Mouse (Mus musculus): ENCODE data around the gene Pmm1. TPM values are rescaled to one million over a fixed set of nuclear protein-coding genes. Genes with fewer than 3 reads are reported as not detected.
A peak's percentile ranks its signal among the peaks of the same experiment; 100 is the strongest.

Pmm1 gene
- 66.6 TPM for polyA plus RNA-seq (2012; fragmentation: generic; extraction: Trizol)
- long read RNA-seq, experiment 1, transcript Pmm1-203 (2 exons, 407 nt) = minor isoform, 5 of 86 reads
- long read RNA-seq, experiment 1, transcript Pmm1-201 (8 exons, 1,300 nt) = major isoform, 66 of 86 reads
- long read RNA-seq, experiment 1, partial matches to known transcripts = 7 of 86 reads
- long read RNA-seq, experiment 1, other reads (novel, unspliced or antisense) = 4 of 86 reads
- long read RNA-seq, experiment 2, transcript Pmm1-201 (8 exons, 1,300 nt) = major isoform, 96 of 102 reads
- long read RNA-seq, experiment 2, partial matches to known transcripts = 0 of 102 reads
- long read RNA-seq, experiment 2, other reads (novel, unspliced or antisense) = 6 of 102 reads

DNA sequence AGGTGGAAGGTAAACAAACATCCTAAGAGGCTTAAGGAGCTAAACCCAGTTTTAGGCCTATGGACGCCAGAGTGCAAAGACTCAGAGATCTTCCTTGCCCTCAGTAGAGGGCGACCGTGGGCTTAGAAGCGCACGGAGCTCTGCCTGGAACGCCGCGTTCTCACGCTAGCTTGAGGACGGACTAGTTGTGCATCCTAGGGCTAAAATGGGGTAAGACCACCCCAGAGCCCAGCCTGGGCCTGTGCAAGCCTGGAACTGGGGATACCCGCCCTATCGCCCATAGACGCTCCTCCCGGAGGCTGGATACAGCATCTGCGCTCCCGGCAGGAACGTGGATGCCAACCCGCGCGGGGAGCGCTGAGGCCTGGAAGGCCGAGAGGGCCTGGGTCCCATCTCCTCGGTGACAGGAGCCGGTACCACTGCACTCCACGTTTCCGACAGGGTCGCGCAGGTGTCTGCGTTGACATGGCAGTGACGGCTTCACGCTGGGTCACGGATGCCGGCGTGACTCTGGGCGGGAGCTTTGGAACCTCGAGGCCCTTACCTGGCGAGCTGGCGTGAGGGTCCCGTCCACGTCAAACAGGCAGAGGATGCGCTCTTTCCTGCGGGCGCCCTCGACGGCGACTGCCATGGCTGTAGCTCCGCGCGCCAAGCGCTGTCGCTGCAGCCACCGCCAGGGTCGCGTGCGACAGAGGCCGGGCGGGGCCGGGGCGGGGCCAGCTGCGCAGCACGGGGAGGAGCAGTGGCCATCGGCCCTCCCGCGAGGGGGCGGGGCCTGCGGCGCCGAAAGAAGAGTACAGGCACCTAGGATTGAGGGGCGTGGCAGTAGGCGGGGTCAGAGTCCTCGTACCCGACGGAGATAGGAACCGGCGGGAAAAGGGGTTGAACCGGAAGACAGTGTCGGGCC lies at the start of gene Pmm1:
Gene Pmm1 (minus strand): TSS at position 760 of the 907 bp plus-strand sequence.
- Histone ChIP-seq H3ac (ENCODE audit: control insufficient read depth, insufficient read length, low read depth) (peak within 1 kb of the TSS; percentile 73), H3K79me3 (ENCODE audit: low read depth) (no peaks in the 10 kb centered on the region), H3K79me2 (ENCODE audit: control insufficient read depth, insufficient read depth) (no peaks in the 10 kb centered on the region), H3K27me3 (ENCODE audit: control insufficient read depth, insufficient read depth, insufficient read length) (no peaks in the 10 kb centered on the region), H3K36me3 (ENCODE audit: control insufficient read depth, insufficient read depth) (peaks cover 2% of the 10 kb centered on the region), H3K4me3 (ENCODE audit: insufficient read depth, poor library complexity, severe bottlenecking) (peak within 1 kb of the TSS; percentile 56)
- TF ChIP-seq CTCF (IDR thresholded peaks at IDR 0.05; ENCODE audit: control insufficient read depth, insufficient read depth, insufficient read length) (peak; percentile 92), FOSL1 (IDR thresholded peaks at IDR 0.05; ENCODE audit: insufficient read depth, low read length, poor library complexity, severe bottlenecking) (no peak), MAX (IDR thresholded peaks at IDR 0.05) (peak; percentile 86)

DNA sequence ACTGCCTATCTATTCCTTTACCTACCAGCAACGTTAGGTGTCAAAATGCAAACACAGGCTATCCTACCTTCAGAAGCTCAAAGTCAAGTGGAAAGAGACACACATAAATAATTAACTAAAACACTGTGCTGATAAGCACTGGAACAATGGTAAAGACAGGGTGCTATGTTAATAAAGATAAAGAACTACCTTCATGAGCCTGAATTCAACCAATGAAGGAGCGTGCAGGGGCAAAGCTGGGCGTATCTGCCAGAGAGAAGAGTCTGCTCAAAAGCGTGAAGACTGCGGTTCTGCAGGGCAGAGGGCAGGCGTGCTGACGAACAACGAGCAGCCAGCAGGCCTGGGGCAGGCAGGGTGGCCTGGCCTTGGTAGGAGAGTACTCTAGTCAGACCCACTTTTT lies 43.5 kb upstream of the Pmm1 start:
- Histone ChIP-seq H3K79me3 (ENCODE audit: low read depth) (peaks cover 3% of the 10 kb centered on the region), H3K79me2 (ENCODE audit: control insufficient read depth, insufficient read depth) (peaks cover 26% of the 10 kb centered on the region), H3K27me3 (ENCODE audit: control insufficient read depth, insufficient read depth, insufficient read length) (no peaks in the 10 kb centered on the region), H3K4me3 (ENCODE audit: insufficient read depth, poor library complexity, severe bottlenecking) (no peak overlapping the region), H3ac (ENCODE audit: control insufficient read depth, insufficient read length, low read depth) (no peak overlapping the region), H3K36me3 (ENCODE audit: control insufficient read depth, insufficient read depth) (peaks cover 34% of the 10 kb centered on the region)
- TF ChIP-seq CTCF (IDR thresholded peaks at IDR 0.05; ENCODE audit: control insufficient read depth, insufficient read depth, insufficient read length) = no peak
- TF ChIP-seq MYOG (IDR thresholded peaks at IDR 0.05; ENCODE audit: control insufficient read depth, extremely low read depth, insufficient read length) = no peak
- TF ChIP-seq MAX (IDR thresholded peaks at IDR 0.05) = no peak
- TF ChIP-seq CEBPB (IDR thresholded peaks at IDR 0.05; ENCODE audit: low read depth) = no peak
- TF ChIP-seq FOSL1 (IDR thresholded peaks at IDR 0.05; ENCODE audit: insufficient read depth, low read length, poor library complexity, severe bottlenecking) = no peak
- no peak for TF ChIP-seq MYOD1 (IDR thresholded peaks at IDR 0.05; ENCODE audit: control insufficient read depth, insufficient read length, low read depth)
- TF ChIP-seq USF1 (IDR thresholded peaks at IDR 0.05; ENCODE audit: low read depth) = no peak

DNA sequence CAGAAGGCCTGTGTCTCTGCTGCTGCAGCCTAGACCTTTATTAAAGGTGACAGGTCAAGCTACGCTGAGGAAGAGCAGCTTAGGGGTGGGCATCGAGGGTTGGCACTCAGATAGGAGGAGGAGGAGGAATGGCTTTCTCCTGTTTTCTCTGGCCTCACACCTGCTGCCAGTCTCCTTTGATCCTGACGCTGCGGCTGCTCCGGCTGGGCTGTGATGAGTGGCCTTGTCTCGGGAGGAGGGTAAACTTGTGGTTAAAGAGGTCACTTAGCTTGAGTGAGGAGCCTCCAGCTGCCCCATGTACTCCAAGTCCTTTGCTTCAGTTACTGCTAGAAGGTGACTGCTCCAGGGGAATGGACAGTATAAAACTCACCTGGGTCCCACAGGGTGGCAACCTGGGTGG lies 33.3 kb upstream of the Pmm1 start:
- Histone ChIP-seq H3K4me3 (ENCODE audit: insufficient read depth, poor library complexity, severe bottlenecking) (no peak overlapping the region), H3K79me2 (ENCODE audit: control insufficient read depth, insufficient read depth) (no peaks in the 10 kb centered on the region), H3K36me3 (ENCODE audit: control insufficient read depth, insufficient read depth) (peaks cover 62% of the 10 kb centered on the region), H3K27me3 (ENCODE audit: control insufficient read depth, insufficient read depth, insufficient read length) (no peaks in the 10 kb centered on the region), H3ac (ENCODE audit: control insufficient read depth, insufficient read length, low read depth) (no peak overlapping the region), H3K79me3 (ENCODE audit: low read depth) (no peaks in the 10 kb centered on the region)
- TF ChIP-seq MYOG (IDR thresholded peaks at IDR 0.05; ENCODE audit: control insufficient read depth, extremely low read depth, insufficient read length) = no peak
- TF ChIP-seq USF1 (IDR thresholded peaks at IDR 0.05; ENCODE audit: low read depth) = no peak
- TF ChIP-seq CTCF (IDR thresholded peaks at IDR 0.05; ENCODE audit: control insufficient read depth, insufficient read depth, insufficient read length) = no peak
- TF ChIP-seq CEBPB (IDR thresholded peaks at IDR 0.05; ENCODE audit: low read depth) = no peak
- no peak for TF ChIP-seq MYOD1 (IDR thresholded peaks at IDR 0.05; ENCODE audit: control insufficient read depth, insufficient read length, low read depth)
- no peak for TF ChIP-seq MAX (IDR thresholded peaks at IDR 0.05)
- TF ChIP-seq FOSL1 (IDR thresholded peaks at IDR 0.05; ENCODE audit: insufficient read depth, low read length, poor library complexity, severe bottlenecking) = no peak

DNA sequence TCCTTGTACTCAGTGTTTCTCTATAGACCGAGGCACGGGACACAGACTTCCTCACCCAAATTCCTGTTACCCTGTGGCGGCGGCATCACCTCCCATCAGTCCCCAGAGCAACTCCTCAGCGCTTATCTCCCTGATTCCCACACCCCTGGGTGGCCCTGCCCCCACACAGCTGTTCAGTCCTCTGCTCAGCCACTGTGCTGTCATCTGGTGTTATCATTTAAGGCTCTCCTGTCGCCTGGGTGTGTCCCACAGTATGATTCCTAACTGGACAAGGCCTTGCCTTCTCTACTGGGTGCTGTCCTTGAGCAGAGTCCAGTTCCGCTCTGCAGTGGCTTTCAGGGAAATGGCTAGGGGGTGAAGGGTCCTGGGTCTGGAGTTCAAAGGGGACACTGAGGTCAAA lies 29.8 kb upstream of the Pmm1 start:
- Histone ChIP-seq H3K79me2 (ENCODE audit: control insufficient read depth, insufficient read depth) (no peaks in the 10 kb centered on the region), H3K27me3 (ENCODE audit: control insufficient read depth, insufficient read depth, insufficient read length) (no peaks in the 10 kb centered on the region), H3K4me3 (ENCODE audit: insufficient read depth, poor library complexity, severe bottlenecking) (no peak overlapping the region), H3K36me3 (ENCODE audit: control insufficient read depth, insufficient read depth) (peaks cover 29% of the 10 kb centered on the region), H3ac (ENCODE audit: control insufficient read depth, insufficient read length, low read depth) (no peak overlapping the region), H3K79me3 (ENCODE audit: low read depth) (no peaks in the 10 kb centered on the region)
- no peak for TF ChIP-seq FOSL1 (IDR thresholded peaks at IDR 0.05; ENCODE audit: insufficient read depth, low read length, poor library complexity, severe bottlenecking)
- TF ChIP-seq USF1 (IDR thresholded peaks at IDR 0.05; ENCODE audit: low read depth) = no peak
- peak; percentile 70 for TF ChIP-seq MYOD1 (IDR thresholded peaks at IDR 0.05; ENCODE audit: control insufficient read depth, insufficient read length, low read depth)
- TF ChIP-seq MAX (IDR thresholded peaks at IDR 0.05) = no peak
- no peak for TF ChIP-seq CTCF (IDR thresholded peaks at IDR 0.05; ENCODE audit: control insufficient read depth, insufficient read depth, insufficient read length)
- no peak for TF ChIP-seq MYOG (IDR thresholded peaks at IDR 0.05; ENCODE audit: control insufficient read depth, extremely low read depth, insufficient read length)
- TF ChIP-seq CEBPB (IDR thresholded peaks at IDR 0.05; ENCODE audit: low read depth) = no peak

DNA sequence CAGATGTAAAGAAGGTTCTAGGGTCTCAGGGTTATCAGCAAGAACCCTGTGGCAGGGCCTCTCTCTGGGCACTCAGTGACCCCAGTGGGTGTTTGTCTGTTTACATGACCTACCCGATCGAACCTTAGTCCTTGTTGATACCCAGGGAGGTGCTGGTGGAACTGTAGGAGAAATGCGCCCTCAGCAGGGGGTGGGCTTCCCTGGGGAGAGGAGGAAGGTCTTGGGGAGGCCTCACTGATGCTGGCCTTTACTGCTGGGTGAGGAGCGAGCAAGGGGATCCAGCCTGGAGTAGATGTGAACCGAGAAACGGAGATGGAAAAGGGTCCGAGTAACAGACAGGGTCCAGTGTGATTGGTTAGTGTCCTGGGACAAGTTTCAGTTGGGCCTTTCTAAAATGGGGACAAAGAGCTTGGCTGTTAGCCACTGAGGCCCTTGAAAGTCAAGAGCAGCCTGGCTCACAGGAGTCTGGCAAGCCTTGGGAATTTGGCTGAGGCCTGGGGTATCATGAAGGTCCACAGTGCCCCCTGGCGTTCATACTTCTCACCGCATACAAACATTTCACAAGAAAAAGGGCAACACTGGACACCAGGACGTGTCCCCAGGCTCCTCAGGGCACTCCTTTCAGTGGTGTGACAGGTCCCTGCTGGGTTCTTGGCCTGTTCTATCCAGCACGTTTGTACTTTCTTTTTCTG lies 28.8 kb upstream of the Pmm1 start:
- no peaks in the 10 kb centered on the region for H3K79me2 ChIP-seq (ENCODE audit: control insufficient read depth, insufficient read depth)
- H3K4me3 ChIP-seq (ENCODE audit: insufficient read depth, poor library complexity, severe bottlenecking) = no peak overlapping the region
- TF ChIP-seq USF1 (IDR thresholded peaks at IDR 0.05; ENCODE audit: low read depth) (no peak), MAX (IDR thresholded peaks at IDR 0.05) (peak; percentile 14), CTCF (IDR thresholded peaks at IDR 0.05; ENCODE audit: control insufficient read depth, insufficient read depth, insufficient read length) (peak; percentile 77), CEBPB (IDR thresholded peaks at IDR 0.05; ENCODE audit: low read depth) (peak; percentile 48)
- H3K79me3 ChIP-seq (ENCODE audit: low read depth) = no peaks in the 10 kb centered on the region
- H3ac ChIP-seq (ENCODE audit: control insufficient read depth, insufficient read length, low read depth) = no peak overlapping the region
- no peaks in the 10 kb centered on the region for H3K27me3 ChIP-seq (ENCODE audit: control insufficient read depth, insufficient read depth, insufficient read length)
- peaks cover 19% of the 10 kb centered on the region for H3K36me3 ChIP-seq (ENCODE audit: control insufficient read depth, insufficient read depth)

Data from C2C12 (cell line).